Mouse (Mus musculus) heart, adult 8-10 months (tissue): Measurements from ENCODE around the gene Kcnk3. TPM values are rescaled to one million over a fixed set of nuclear protein-coding genes. Genes with fewer than 3 reads are reported as not detected.

Experiments
- DNase-seq: peaks from one replicate; pipeline ENCODE4 v3.0.0; 2022; ENCODE audit warnings: low spot score
- total RNA-seq, 4 experiments: library from RNA; stranded (reverse); gene quantifications; 2 replicates each; pipeline ENCODE4 v1.2.4; 2022

Kcnk3 gene
- total RNA-seq, 4 experiments from 2014 or later = 268 to 282 (median 276) TPM

GRCm38 (mm10) chr5:30638041-30638440, 50.1 kb downstream of the Kcnk3 start:
- peak; percentile 76 for DNase-seq

DNA sequence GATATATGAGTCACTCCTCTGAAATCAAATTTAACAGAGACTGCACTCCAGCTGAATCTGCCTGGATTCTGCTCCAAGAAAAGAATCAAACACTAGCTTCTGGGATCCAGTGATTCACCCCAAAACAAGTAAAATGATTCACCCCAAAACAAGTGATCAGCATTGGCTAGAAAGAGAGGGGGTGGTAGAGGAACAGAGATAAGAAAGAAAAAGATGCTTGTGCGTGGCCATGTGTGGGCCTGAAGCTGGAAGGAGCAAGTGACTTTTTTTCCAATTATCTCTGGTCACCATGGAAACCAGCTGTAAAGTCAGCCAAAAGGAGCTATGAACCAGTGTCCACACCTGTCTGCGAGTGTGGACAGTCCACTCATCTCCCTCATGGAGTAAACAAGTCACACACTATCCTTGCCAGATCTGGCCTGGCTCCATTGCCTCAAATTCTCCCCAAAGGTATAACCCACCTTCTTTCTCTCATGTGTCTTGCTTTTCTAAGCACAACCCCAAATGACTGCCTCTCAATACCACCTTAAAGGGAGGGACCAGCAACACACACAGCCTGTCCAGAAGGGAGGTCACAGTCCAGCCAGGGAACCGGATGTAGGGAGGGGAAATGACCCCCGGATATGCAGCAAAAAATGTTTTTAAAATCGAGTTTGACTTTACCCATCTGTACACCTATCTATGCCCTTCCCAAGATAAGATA, 55.7 kb downstream of the Kcnk3 start:
- peak; percentile 42 for DNase-seq

- no peak for DNase-seq
Measured at GRCm38 (mm10) chr5:30646036-30646435, 58.1 kb downstream of the Kcnk3 start.

GRCm38 (mm10) chr5:30647396-30647795, 59.4 kb downstream of the Kcnk3 start:
- DNase-seq = no peak

GRCm38 (mm10) chr5:30647815-30648560, 60.0 kb downstream of the Kcnk3 start, which contains the start of gene Slc35f6:
Slc35f6 (plus strand) TSS chr5:30647933.
- DNase-seq = peak; percentile 95

GRCm38 (mm10) chr5:30649558-30649957, 61.6 kb downstream of the Kcnk3 start:
- DNase-seq = no peak

GRCm38 (mm10) chr5:30650756-30651155, 62.8 kb downstream of the Kcnk3 start:
- DNase-seq = peak; percentile 49

- DNase-seq = no peak
Measured at GRCm38 (mm10) chr5:30651554-30651953, 63.6 kb downstream of the Kcnk3 start.

DNA sequence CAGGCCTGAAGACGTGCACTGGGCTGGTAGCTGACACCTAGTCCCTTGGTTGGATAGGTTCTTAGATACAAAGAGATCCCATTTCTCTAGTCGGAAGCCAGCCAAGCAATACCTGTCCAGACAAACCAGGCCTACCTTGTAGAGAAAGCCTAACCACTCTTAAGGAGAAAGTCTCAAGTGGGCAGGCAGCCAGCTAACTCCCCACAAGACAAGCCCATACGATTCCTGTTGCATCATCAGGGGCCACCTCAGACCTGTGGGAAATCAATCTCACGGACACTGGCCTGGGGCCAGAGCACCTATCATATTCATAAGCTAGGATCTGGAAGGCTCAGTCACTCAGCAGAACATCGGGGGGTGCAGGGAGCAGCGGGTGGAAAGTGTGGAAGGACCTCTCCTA, 65.3 kb downstream of the Kcnk3 start:
- no peak for DNase-seq

- DNase-seq = no peak
Measured at GRCm38 (mm10) chr5:30655042-30655441, 67.1 kb downstream of the Kcnk3 start.

GRCm38 (mm10) chr5:30655526-30656195, 67.7 kb downstream of the Kcnk3 start:
- DNase-seq = no peak

GRCm38 (mm10) chr5:30659042-30659441, 71.1 kb downstream of the Kcnk3 start:
- no peak for DNase-seq

- no peak for DNase-seq
Measured at GRCm38 (mm10) chr5:30660278-30660677, 72.3 kb downstream of the Kcnk3 start.

DNA sequence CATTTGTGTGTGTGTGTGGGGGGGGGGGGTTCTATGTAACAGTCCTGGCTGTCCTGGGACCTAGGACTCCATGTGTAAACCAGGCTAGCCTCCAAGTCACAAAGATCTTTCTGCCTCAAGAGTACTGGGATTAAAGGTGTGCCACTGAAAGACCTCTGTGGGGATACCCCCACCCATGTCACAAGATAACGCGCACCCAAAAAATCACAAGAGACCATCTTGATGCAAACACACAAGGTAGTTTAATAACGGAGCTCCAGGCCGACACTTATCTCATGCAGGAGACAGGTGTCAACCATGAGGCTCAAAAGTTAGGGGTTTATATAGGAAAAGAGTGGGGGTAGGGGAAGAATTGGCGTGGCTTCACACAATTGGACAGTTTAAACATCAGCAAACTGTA, 72.8 kb downstream of the Kcnk3 start:
- DNase-seq = no peak

- DNase-seq = no peak
Measured at GRCm38 (mm10) chr5:30665360-30665759, 77.4 kb downstream of the Kcnk3 start.

DNA sequence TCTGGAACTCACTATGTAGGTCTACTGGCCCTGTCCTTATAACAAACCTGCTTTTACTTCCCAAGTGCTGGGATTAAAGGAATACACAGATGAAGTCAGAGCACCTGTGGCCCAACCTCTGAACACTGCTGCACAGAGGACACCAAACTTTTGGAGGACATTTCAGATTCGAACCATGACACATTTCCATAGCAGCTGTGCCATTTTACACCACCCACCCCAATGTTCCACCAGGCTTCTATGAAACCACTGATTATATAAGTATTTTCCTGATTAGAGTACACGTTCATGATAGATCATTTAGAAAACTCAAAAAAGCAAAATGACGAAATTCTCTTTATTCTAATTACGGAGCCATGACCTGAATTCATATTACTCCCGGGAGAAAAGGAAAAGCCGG, 78.0 kb downstream of the Kcnk3 start:
- DNase-seq = no peak

DNA sequence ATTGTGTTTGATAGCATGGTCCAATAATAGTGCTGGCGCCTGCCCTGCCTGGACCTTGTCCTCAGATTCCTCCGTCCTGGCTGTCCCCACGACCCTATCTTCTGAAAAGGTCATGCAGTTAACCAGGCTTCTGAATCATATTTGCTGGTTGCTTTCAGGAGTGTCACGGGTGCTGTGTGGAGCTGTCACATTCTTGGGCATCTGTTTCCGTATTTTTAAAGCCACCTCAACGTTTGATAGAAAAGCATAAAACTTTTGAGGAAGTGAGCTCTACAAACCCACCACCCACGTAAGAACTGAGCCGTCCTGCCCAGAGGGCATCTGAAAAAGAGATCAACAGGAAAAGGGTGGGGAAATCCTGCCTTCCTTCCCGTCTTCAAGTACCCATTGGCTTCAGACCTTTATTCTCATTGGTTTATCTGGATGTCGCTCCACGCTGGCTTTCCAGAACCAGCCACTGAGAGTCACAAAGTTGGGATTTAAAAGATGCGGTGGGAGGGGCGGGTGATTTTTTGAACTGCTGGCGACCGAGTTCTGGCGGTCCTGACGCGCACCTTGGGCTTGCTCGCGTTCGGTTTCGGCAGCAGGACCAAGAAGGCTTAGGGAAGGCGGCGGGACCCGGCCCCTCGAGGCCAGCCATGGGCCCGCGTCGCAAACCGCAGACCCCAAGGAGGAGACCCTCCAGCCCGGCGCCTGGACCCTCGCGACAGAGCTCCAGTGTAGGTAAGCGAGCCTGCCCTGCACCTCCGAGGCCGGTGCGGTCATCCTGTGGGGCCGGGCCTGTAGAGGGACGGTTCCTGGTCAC, 78.6 kb downstream of the Kcnk3 start, which contains the start of gene Cenpa:
Cenpa (plus strand) TSS at position 387 of the 805 bp plus-strand sequence.
- DNase-seq = peak; percentile 98

GRCm38 (mm10) chr5:30667215-30667614, 79.2 kb downstream of the Kcnk3 start:
- no peak for DNase-seq

- no peak for DNase-seq
Measured at GRCm38 (mm10) chr5:30667686-30668085, 79.7 kb downstream of the Kcnk3 start.

DNA sequence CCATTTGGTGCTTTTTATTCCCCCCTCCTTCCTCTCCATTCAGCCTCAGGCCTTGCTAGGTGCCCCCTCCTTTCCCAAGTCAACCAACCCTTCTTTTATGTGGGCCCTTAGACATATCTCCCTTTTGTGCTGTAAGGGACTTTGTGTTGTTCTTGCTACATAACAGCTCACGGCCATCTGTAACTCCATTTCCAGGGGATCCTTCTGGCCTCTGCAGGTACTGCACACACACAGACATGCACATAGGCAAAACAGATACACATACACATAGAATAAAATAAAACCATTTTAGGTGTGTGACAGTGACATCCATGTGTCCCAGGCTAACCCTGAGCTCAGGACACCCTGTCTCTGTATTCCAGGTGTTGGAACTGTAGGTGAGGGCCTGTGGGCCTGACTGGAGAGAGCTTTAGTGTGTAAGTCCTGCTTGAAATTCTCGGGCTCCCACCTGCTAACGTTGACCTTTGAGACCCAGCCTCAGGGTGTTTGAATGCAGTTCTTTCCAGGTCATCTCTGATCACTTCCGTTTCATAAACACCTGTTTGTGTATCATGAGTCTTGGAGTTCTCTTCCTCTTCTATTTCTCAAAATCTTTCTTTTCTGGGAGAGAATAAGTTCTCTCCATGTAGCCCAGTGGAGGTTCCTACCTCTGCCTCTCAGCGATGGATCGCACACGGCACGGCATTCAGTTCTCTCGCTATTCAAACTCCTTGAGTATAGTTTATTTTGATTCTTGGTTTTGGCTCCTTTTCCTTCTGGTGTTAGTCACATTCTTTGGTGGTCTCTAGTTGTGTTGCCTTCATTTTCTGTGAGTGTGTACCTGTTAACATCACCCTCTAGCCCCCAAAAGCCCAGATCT, 80.9 kb downstream of the Kcnk3 start:
- no peak for DNase-seq

- no peak for DNase-seq
Measured at GRCm38 (mm10) chr5:30669496-30669830, 81.5 kb downstream of the Kcnk3 start.
